Mouse (Mus musculus): ENCODE results near the gene Nlrx1. TPM values are rescaled to one million over a fixed set of nuclear protein-coding genes. Genes with fewer than 3 reads are reported as not detected.
A peak's percentile ranks its signal among the peaks of the same experiment; 100 is the strongest.

Gene Nlrx1
- polyA plus RNA-seq (2015; fragmentation: Nextera tagmentation; extraction: Ambion mirVana), result 6.6 and 7.9 TPM in 2 replicates

GRCm38 (mm10) chr9:44268432-44268831, at the start of gene Nlrx1:
Gene Nlrx1 (minus strand): TSS chr9:44268599.
- Histone ChIP-seq H3K9me3 (ENCODE audit: low read length) (peaks cover 5% of the 10 kb centered on the region; the same call in 1 of the 2 replicates), H3K27ac (ENCODE audit: low read length) (peak within 1 kb of the TSS; percentile 75), H3K4me3 (ENCODE audit: low read length) (peak within 1 kb of the TSS; percentile 61), H3K36me3 (ENCODE audit: insufficient read depth, low read length) (no peaks in the 10 kb centered on the region), H3K27me3 (ENCODE audit: insufficient read depth, low read length) (no peaks in the 10 kb centered on the region), H3K4me2 (replicated peaks; ENCODE audit: low read depth, low read length) (peak within 1 kb of the TSS; percentile 89), H3K9ac (replicated peaks; ENCODE audit: low read length) (peak within 1 kb of the TSS; percentile 95), H3K4me1 (ENCODE audit: insufficient read depth, low read length) (peaks cover 8% of the 10 kb centered on the region; the same call in 1 of the 2 replicates)
- ATAC-seq (ENCODE audit: low FRiP score, low TSS enrichment), result no peak
- 82% methylated on average over 6 of the region's 6 CpGs for WGBS

DNA sequence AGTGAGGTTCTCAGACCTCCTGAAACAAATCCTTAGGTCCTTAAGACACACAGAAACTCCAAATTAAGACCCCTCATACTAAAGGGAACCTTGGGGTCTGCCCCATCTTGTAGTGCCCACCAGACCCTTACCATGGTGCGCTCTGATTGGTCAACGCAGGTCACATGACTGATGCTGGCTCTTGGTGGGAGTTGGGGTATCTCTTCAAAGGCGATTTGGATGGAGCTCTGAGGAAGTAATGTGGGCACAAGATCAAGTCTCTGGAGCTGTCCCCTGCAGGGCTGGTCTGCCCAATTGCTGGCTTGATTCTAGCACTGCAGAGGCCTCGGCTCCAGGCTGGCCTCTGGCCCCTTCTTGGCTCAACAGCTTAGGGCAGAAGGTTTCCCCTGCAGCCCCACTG, 49.1 kb upstream of the Nlrx1 start:
- Histone ChIP-seq H3K27me3 (ENCODE audit: insufficient read depth, low read length) (no peaks in the 10 kb centered on the region), H3K36me3 (ENCODE audit: insufficient read depth, low read length) (peaks cover 42% of the 10 kb centered on the region), H3K4me1 (ENCODE audit: insufficient read depth, low read length) (peaks cover 27% of the 10 kb centered on the region), H3K9me3 (ENCODE audit: low read length) (no peaks in the 10 kb centered on the region), H3K4me2 (replicated peaks; ENCODE audit: low read depth, low read length) (no peak overlapping the region), H3K4me3 (ENCODE audit: low read length) (no peak overlapping the region; the same call in 1 of the 2 replicates), H3K27ac (ENCODE audit: low read length) (no peak overlapping the region), H3K9ac (replicated peaks; ENCODE audit: low read length) (no peak overlapping the region)
- WGBS, result 74% methylated on average over 4 of the region's 4 CpGs
- ATAC-seq (ENCODE audit: low FRiP score, low TSS enrichment), result no peak

DNA sequence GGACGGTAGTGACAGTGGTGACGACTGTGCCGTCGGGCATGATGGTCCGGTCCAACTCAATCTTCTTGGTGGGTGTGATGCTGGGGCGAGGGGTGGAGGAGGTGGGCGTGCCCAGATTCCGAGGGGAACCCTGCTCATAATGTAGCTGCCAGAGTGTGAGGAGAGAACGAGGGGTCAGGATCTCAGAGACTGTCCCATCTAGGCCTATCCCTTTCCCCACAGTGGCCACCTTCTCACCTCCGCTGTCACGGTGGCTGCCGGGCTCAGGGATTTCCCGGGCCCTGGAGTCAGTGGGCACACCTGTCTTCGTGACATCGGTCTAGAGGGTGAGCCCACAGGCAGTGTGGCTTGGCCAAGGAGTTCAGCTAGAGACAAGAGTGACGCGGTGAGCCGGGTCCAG, 46.5 kb upstream of the Nlrx1 start:
- ATAC-seq (ENCODE audit: low FRiP score, low TSS enrichment), result no peak

DNA sequence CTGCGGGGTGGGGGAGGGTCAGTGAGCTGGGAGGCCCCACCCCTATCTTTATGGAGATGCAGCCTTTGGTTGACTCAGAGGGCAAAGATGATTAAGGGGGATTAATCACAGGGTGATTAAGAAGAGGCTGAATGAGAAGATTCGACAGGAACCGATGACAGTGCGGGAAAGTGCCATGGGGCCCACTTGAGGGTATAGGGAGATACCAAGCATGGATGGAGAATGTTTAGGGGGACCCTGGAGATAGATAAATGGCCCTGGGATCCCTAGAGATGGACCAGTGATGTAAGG, 45.8 kb upstream of the Nlrx1 start:
- WGBS, result 82% methylated on average over 4 of the region's 4 CpGs
- Histone ChIP-seq H3K36me3 (ENCODE audit: insufficient read depth, low read length) (peaks cover 49% of the 10 kb centered on the region), H3K4me1 (ENCODE audit: insufficient read depth, low read length) (peaks cover 28% of the 10 kb centered on the region), H3K9me3 (ENCODE audit: low read length) (no peaks in the 10 kb centered on the region), H3K27me3 (ENCODE audit: insufficient read depth, low read length) (no peaks in the 10 kb centered on the region), H3K9ac (replicated peaks; ENCODE audit: low read length) (no peak overlapping the region), H3K4me3 (ENCODE audit: low read length) (no peak overlapping the region), H3K4me2 (replicated peaks; ENCODE audit: low read depth, low read length) (no peak overlapping the region), H3K27ac (ENCODE audit: low read length) (no peak overlapping the region)
- ATAC-seq (ENCODE audit: low FRiP score, low TSS enrichment), result no peak

More for the DNA sequence above, 46.5 kb upstream of the Nlrx1 start:
- H3K4me2 ChIP-seq (replicated peaks; ENCODE audit: low read depth, low read length), result no peak overlapping the region
- WGBS, result 91% methylated on average over 18 of the region's 18 CpGs
- H3K27me3 ChIP-seq (ENCODE audit: insufficient read depth, low read length), result no peaks in the 10 kb centered on the region
- H3K27ac ChIP-seq (ENCODE audit: low read length), result no peak overlapping the region
- H3K9ac ChIP-seq (replicated peaks; ENCODE audit: low read length), result no peak overlapping the region
- peaks cover 49% of the 10 kb centered on the region for H3K36me3 ChIP-seq (ENCODE audit: insufficient read depth, low read length)
- no peaks in the 10 kb centered on the region for H3K9me3 ChIP-seq (ENCODE audit: low read length)
- peaks cover 31% of the 10 kb centered on the region for H3K4me1 ChIP-seq (ENCODE audit: insufficient read depth, low read length)
- no peak overlapping the region for H3K4me3 ChIP-seq (ENCODE audit: low read length)

DNA sequence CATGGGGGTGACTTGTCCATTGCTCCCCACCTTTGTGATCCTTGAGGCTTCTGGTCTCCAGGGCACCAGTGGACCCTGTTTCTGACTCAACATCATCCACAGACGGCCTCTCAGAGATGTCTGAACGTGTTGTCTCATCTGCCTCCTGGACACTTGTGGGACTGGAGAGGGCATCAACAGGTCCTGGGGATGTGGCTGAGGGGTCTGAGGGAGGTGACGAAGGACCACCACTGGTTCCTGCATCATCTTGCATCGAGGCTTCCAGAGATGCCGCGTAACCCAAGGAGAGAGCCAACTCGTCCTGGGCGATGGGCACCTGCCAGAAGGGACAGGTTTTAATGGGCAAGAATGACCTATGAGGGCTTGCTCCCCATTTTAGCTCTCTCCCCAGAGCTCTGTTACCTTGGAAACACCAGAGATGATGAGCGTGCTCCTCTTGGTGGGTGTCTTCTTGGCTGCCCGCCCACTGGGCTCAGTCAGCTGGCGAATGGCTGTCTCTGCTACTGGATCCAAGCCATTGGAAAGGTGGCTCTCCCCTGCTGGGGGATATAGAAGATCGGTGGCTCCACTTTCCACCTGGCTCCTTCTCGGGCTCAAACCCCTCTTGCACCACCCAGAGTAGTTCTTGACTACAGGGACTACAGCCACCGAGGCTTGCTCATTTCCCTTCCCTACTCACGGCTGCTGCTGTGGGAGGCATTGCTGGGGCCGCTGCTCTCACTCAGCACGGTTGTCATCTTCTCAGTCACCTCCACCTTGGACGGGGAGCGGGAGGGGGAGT, 45.3 kb upstream of the Nlrx1 start:
- no peak overlapping the region for H3K4me2 ChIP-seq (replicated peaks; ENCODE audit: low read depth, low read length)
- no peak overlapping the region for H3K27ac ChIP-seq (ENCODE audit: low read length)
- no peak for ATAC-seq (ENCODE audit: low FRiP score, low TSS enrichment)
- H3K9ac ChIP-seq (replicated peaks; ENCODE audit: low read length), result no peak overlapping the region
- WGBS, result 83% methylated on average over 19 of the region's 19 CpGs
- H3K4me3 ChIP-seq (ENCODE audit: low read length), result no peak overlapping the region
- no peaks in the 10 kb centered on the region for H3K27me3 ChIP-seq (ENCODE audit: insufficient read depth, low read length)
- peaks cover 49% of the 10 kb centered on the region for H3K36me3 ChIP-seq (ENCODE audit: insufficient read depth, low read length)
- peaks cover 23% of the 10 kb centered on the region for H3K4me1 ChIP-seq (ENCODE audit: insufficient read depth, low read length)
- no peaks in the 10 kb centered on the region for H3K9me3 ChIP-seq (ENCODE audit: low read length)

GRCm38 (mm10) chr9:44311136-44312134, 43.0 kb upstream of the Nlrx1 start:
- H3K4me1 ChIP-seq (ENCODE audit: insufficient read depth, low read length), result peaks cover 9% of the 10 kb centered on the region; the same call in 1 of the 2 replicates
- no peaks in the 10 kb centered on the region for H3K27me3 ChIP-seq (ENCODE audit: insufficient read depth, low read length)
- peak overlapping the region; percentile 3 for H3K9ac ChIP-seq (replicated peaks; ENCODE audit: low read length)
- H3K4me2 ChIP-seq (replicated peaks; ENCODE audit: low read depth, low read length), result peak overlapping the region; percentile 30
- H3K27ac ChIP-seq (ENCODE audit: low read length), result peak overlapping the region; percentile 63
- peak; percentile 72; the same call in 1 of the 2 replicates for ATAC-seq (ENCODE audit: low FRiP score, low TSS enrichment)
- H3K4me3 ChIP-seq (ENCODE audit: low read length), result no peak overlapping the region; the same call in 1 of the 2 replicates
- 17% methylated on average over 27 of the region's 27 CpGs for WGBS
- H3K9me3 ChIP-seq (ENCODE audit: low read length), result no peaks in the 10 kb centered on the region
- H3K36me3 ChIP-seq (ENCODE audit: insufficient read depth, low read length), result peaks cover 44% of the 10 kb centered on the region

- Histone ChIP-seq H3K9ac (replicated peaks; ENCODE audit: low read length) (peak overlapping the region; percentile 3; the same call in 1 of the 2 replicates), H3K4me3 (ENCODE audit: low read length) (no peak overlapping the region), H3K4me2 (replicated peaks; ENCODE audit: low read depth, low read length) (peak overlapping the region; percentile 30; the same call in 1 of the 2 replicates), H3K4me1 (ENCODE audit: insufficient read depth, low read length) (peaks cover 9% of the 10 kb centered on the region; the same call in 1 of the 2 replicates), H3K27me3 (ENCODE audit: insufficient read depth, low read length) (no peaks in the 10 kb centered on the region), H3K9me3 (ENCODE audit: low read length) (no peaks in the 10 kb centered on the region), H3K36me3 (ENCODE audit: insufficient read depth, low read length) (peaks cover 37% of the 10 kb centered on the region), H3K27ac (ENCODE audit: low read length) (peak overlapping the region; percentile 63)
- no peak for ATAC-seq (ENCODE audit: low FRiP score, low TSS enrichment)
- 47% methylated on average over 10 of the region's 10 CpGs for WGBS
These were observed 42.3 kb upstream of the Nlrx1 start for GRCm38 (mm10) chr9:44310750-44311135.

GRCm38 (mm10) chr9:44309756-44310155, 41.4 kb upstream of the Nlrx1 start:
- H3K9me3 ChIP-seq (ENCODE audit: low read length), result no peaks in the 10 kb centered on the region
- H3K4me1 ChIP-seq (ENCODE audit: insufficient read depth, low read length), result peaks cover 9% of the 10 kb centered on the region
- H3K9ac ChIP-seq (replicated peaks; ENCODE audit: low read length), result no peak overlapping the region
- H3K4me2 ChIP-seq (replicated peaks; ENCODE audit: low read depth, low read length), result no peak overlapping the region
- H3K27ac ChIP-seq (ENCODE audit: low read length), result no peak overlapping the region
- peaks cover 28% of the 10 kb centered on the region for H3K36me3 ChIP-seq (ENCODE audit: insufficient read depth, low read length)
- 64% methylated on average over 3 of the region's 3 CpGs for WGBS
- no peak for ATAC-seq (ENCODE audit: low FRiP score, low TSS enrichment)
- H3K27me3 ChIP-seq (ENCODE audit: insufficient read depth, low read length), result no peaks in the 10 kb centered on the region
- no peak overlapping the region for H3K4me3 ChIP-seq (ENCODE audit: low read length)

DNA sequence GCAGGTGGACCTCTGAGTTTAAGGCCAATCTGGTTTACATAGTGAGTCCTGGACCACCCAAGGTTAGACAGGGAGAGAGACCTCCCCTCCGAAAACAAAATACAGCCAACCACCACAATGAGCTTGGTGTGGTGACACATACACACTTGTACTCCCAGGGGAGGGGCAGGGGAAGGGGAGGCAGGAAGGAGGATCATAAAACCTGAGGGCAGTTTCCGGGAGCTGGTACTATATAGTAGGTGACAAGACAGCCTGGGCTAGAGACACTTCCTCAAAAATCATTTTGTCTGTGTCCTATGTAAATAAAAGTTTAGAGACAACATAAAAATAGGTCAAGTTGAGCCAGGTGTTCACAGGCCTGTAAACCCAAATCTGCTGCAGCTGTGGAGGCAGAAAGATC, 38.8 kb upstream of the Nlrx1 start:
- 51% methylated on average over 2 of the region's 2 CpGs for WGBS
- Histone ChIP-seq H3K27me3 (ENCODE audit: insufficient read depth, low read length) (no peaks in the 10 kb centered on the region), H3K4me3 (ENCODE audit: low read length) (no peak overlapping the region), H3K27ac (ENCODE audit: low read length) (no peak overlapping the region), H3K36me3 (ENCODE audit: insufficient read depth, low read length) (peaks cover 9% of the 10 kb centered on the region), H3K9ac (replicated peaks; ENCODE audit: low read length) (no peak overlapping the region), H3K4me2 (replicated peaks; ENCODE audit: low read depth, low read length) (no peak overlapping the region), H3K4me1 (ENCODE audit: insufficient read depth, low read length) (peaks cover 19% of the 10 kb centered on the region), H3K9me3 (ENCODE audit: low read length) (no peaks in the 10 kb centered on the region)
- no peak for ATAC-seq (ENCODE audit: low FRiP score, low TSS enrichment)
